Mouse (Mus musculus) limb, embryonic 14.5 days (tissue): ENCODE data around the gene Gm17581. TPM values are rescaled to one million over a fixed set of nuclear protein-coding genes. Genes with fewer than 3 reads are reported as not detected.

ENCODE experiments used
- ATAC-seq: fragments of 200-750 bp; cut with Nextera tagmentation; 2 replicates; pipeline ENCODE4 v1.8.0; 2017; ENCODE audit warnings: low read depth, moderate number of reproducible peaks, moderate TSS enrichment; ENCODE audit not compliant: low FRiP score
- DNase-seq: peaks from one replicate; pipeline ENCODE4 v3.0.0-alpha.2; 2015; ENCODE audit warnings: low spot score
- H3K27ac ChIP-seq: fragments of 300-500 bp; sonication (generic); replicated peaks from 2 replicates; pipeline ENCODE4 v1.5.1; 2014; ENCODE audit warnings: low read depth, mild to moderate bottlenecking, low read length, moderate library complexity, mixed read lengths
- H3K27me3 ChIP-seq: fragments of 300-500 bp; sonication (generic); 2 replicates; pipeline ENCODE4 v1.6.1; 2014; ENCODE audit warnings: low read length, mixed read lengths; ENCODE audit not compliant: control insufficient read depth, insufficient read depth
- H3K36me3 ChIP-seq: fragments of 300-500 bp; sonication (generic); 2 replicates; pipeline ENCODE4 v1.6.1; 2014; ENCODE audit warnings: mild to moderate bottlenecking, low read length, moderate library complexity, mixed read lengths; ENCODE audit not compliant: control insufficient read depth, insufficient read depth
- H3K4me1 ChIP-seq: fragments of 300-500 bp; sonication (generic); 2 replicates; pipeline ENCODE4 v1.6.1; 2014; ENCODE audit warnings: antibody characterized with exemption, low read length, mixed read lengths; ENCODE audit not compliant: control insufficient read depth, insufficient read depth
- H3K4me2 ChIP-seq: fragments of 300-500 bp; sonication (generic); replicated peaks from 2 replicates; pipeline ENCODE4 v1.6.1; 2014; ENCODE audit warnings: low read depth, mild to moderate bottlenecking, low read length, moderate library complexity; ENCODE audit not compliant: severe bottlenecking
- H3K4me3 ChIP-seq: fragments of 300-500 bp; sonication (generic); replicated peaks from 2 replicates; pipeline ENCODE4 v1.5.1; 2014; ENCODE audit warnings: low read length
- H3K9ac ChIP-seq: fragments of 300-500 bp; sonication (generic); 2 replicates; pipeline ENCODE4 v1.6.1; 2014; ENCODE audit warnings: mild to moderate bottlenecking, low read depth, low read length, moderate library complexity; ENCODE audit not compliant: severe bottlenecking
- H3K9me3 ChIP-seq: fragments of 300-500 bp; sonication (generic); 2 replicates; pipeline ENCODE4 v1.6.1; 2016; ENCODE audit warnings: low read length; ENCODE audit not compliant: control insufficient read depth
- POLR2A ChIP-seq: fragments of 200-500 bp; IDR thresholded peaks from 2 replicates; pipeline ENCODE4 v1.8.0; 2012; ENCODE audit warnings: inconsistent platforms, mild to moderate bottlenecking, moderate library complexity, borderline replicate concordance; ENCODE audit not compliant: insufficient read depth, insufficient read length; ENCODE audit errors: extremely low read depth
- WGBS: fragments of 180-500 bp; shearing (Covaris S2); extraction: QIAGEN DNeasy Blood & Tissue Kit; methylation state at CpG from one replicate; pipeline ENCODE4 v1.1.7; 2014; 5-methylcytosine and 5-hydroxymethylcytosine counted together
- polyA plus RNA-seq, 2 experiments: library from polyadenylated mRNA; depleted of rRNA in 1 of 2; stranded (reverse) in 1 of 2; unstranded in 1 of 2; fragments of >200 nt; fragmentation: Nextera tagmentation in 1 of 2; extraction: Ambion mirVana in 1 of 2; gene quantifications; 2 replicates each; pipeline versions ENCODE4 v1.2.1 to v1.2.3; 2012 to 2014

The Gm17581 gene
- polyA plus RNA-seq, 2 experiments, result not detected

- DNase-seq, result no peak
- H3K27me3 ChIP-seq, result no peaks in the 10 kb centered on the region
- no peak overlapping the region for H3K9ac ChIP-seq
- no peaks in the 10 kb centered on the region for H3K9me3 ChIP-seq
- H3K27ac ChIP-seq, result no peak overlapping the region
- H3K4me3 ChIP-seq, result no peak overlapping the region
- H3K36me3 ChIP-seq, result no peaks in the 10 kb centered on the region
- TF ChIP-seq POLR2A, result no peak
- no peaks in the 10 kb centered on the region for H3K4me1 ChIP-seq
- ATAC-seq, result no peak
- WGBS, result 74% methylated on average over 6 of the region's 6 CpGs
- no peak overlapping the region for H3K4me2 ChIP-seq
Measured at GRCm38 (mm10) chr2:155736936-155737335, 1.3 kb upstream of the Gm17581 start.

- no peak overlapping the region for H3K4me3 ChIP-seq
- no peak for DNase-seq
- H3K27me3 ChIP-seq, result no peaks in the 10 kb centered on the region
- 69% methylated on average over 5 of the region's 5 CpGs for WGBS
- no peak overlapping the region for H3K9ac ChIP-seq
- H3K9me3 ChIP-seq, result no peaks in the 10 kb centered on the region
- TF ChIP-seq POLR2A, result no peak
- H3K27ac ChIP-seq, result no peak overlapping the region
- ATAC-seq, result no peak
- no peaks in the 10 kb centered on the region for H3K4me1 ChIP-seq
- no peak overlapping the region for H3K4me2 ChIP-seq
- H3K36me3 ChIP-seq, result no peaks in the 10 kb centered on the region
Measured at GRCm38 (mm10) chr2:155735080-155735479, 586 bp downstream of the Gm17581 start.

- peak within 1 kb of the TSS; percentile 73 for H3K4me3 ChIP-seq
- under 1% methylated on average over 33 of the region's 33 CpGs for WGBS
- H3K4me2 ChIP-seq, result peak within 1 kb of the TSS; percentile 83
- TF ChIP-seq POLR2A, result peak; percentile 54; the same call in 1 of the 2 replicates
- H3K4me1 ChIP-seq, result peaks cover 8% of the 10 kb centered on the region
- H3K27ac ChIP-seq, result no peak within 1 kb of the TSS
- no peaks in the 10 kb centered on the region for H3K36me3 ChIP-seq
- H3K27me3 ChIP-seq, result no peaks in the 10 kb centered on the region
- peak; percentile 91 for DNase-seq
- H3K9me3 ChIP-seq, result no peaks in the 10 kb centered on the region
- ATAC-seq, result peak; percentile 89
- H3K9ac ChIP-seq, result peak within 1 kb of the TSS; percentile 58
Measured at GRCm38 (mm10) chr2:155729158-155729645, 6.5 kb downstream of the Gm17581 start, which contains the start of gene Edem2. Gene Edem2, minus strand, starts transcription at chr2:155729475.

- peak overlapping the region; percentile 83 for H3K4me2 ChIP-seq
- no peaks in the 10 kb centered on the region for H3K27me3 ChIP-seq
- H3K4me3 ChIP-seq, result peak overlapping the region; percentile 73
- peaks cover 8% of the 10 kb centered on the region for H3K4me1 ChIP-seq
- H3K36me3 ChIP-seq, result no peaks in the 10 kb centered on the region
- no peak overlapping the region for H3K27ac ChIP-seq
- DNase-seq (no peak), ATAC-seq (no peak)
- 5% methylated on average over 15 of the region's 15 CpGs for WGBS
- no peaks in the 10 kb centered on the region for H3K9me3 ChIP-seq
- H3K9ac ChIP-seq, result peak overlapping the region; percentile 58
- TF ChIP-seq POLR2A, result no peak
Measured at GRCm38 (mm10) chr2:155728742-155729141, 6.9 kb downstream of the Gm17581 start.

- DNase-seq, result no peak
- Histone ChIP-seq H3K4me1 (peaks cover 8% of the 10 kb centered on the region), H3K9me3 (no peaks in the 10 kb centered on the region), H3K4me3 (no peak overlapping the region), H3K27ac (no peak overlapping the region), H3K9ac (no peak overlapping the region), H3K27me3 (no peaks in the 10 kb centered on the region), H3K4me2 (0 out of 2 replicates have a peak overlapping the region, but pooled peaks have one; percentile 83), H3K36me3 (no peaks in the 10 kb centered on the region)
- 71% methylated on average over 7 of the region's 7 CpGs for WGBS
- TF ChIP-seq POLR2A, result no peak
- no peak for ATAC-seq
Measured at GRCm38 (mm10) chr2:155727764-155728395, 7.8 kb downstream of the Gm17581 start.

GRCm38 (mm10) chr2:155726302-155726701 is 9.4 kb downstream of the Gm17581 start:
- WGBS, result 90% methylated on average over 7 of the region's 7 CpGs
- no peak for DNase-seq
- no peak overlapping the region for H3K4me3 ChIP-seq
- H3K27me3 ChIP-seq, result no peaks in the 10 kb centered on the region
- no peak overlapping the region for H3K27ac ChIP-seq
- ATAC-seq, result no peak
- no peaks in the 10 kb centered on the region for H3K9me3 ChIP-seq
- H3K9ac ChIP-seq, result no peak overlapping the region
- no peaks in the 10 kb centered on the region for H3K36me3 ChIP-seq
- no peak for TF ChIP-seq POLR2A
- H3K4me1 ChIP-seq, result peaks cover 8% of the 10 kb centered on the region
- H3K4me2 ChIP-seq, result no peak overlapping the region
